Mouse (Mus musculus) lung, adult 2 months (tissue): Measurements from ENCODE around the gene Runx2. TPM values are rescaled to one million over a fixed set of nuclear protein-coding genes. Genes with fewer than 3 reads are reported as not detected.

Source experiments
- DNase-seq: peaks from one replicate; pipeline ENCODE4 v3.0.0; 2022
- H3K4me1 ChIP-seq: fragments of 200-500 bp; 2 replicates; pipeline ENCODE4 v1.6.1; 2011; ENCODE audit warnings: low read length; ENCODE audit not compliant: control insufficient read depth, insufficient read depth
- H3K4me3 ChIP-seq: fragments of 200-500 bp; replicated peaks from 2 replicates; pipeline ENCODE3; 2011; ENCODE audit warnings: low read depth, mild to moderate bottlenecking, control low read depth, low read length; ENCODE audit errors: extremely low read depth
- CTCF ChIP-seq: fragments of 200-500 bp; IDR thresholded peaks from 2 replicates; pipeline ENCODE4 v1.5.1; 2011; ENCODE audit warnings: mild to moderate bottlenecking, low read length, control low read depth; ENCODE audit not compliant: insufficient read depth
- POLR2A ChIP-seq: fragments of 200-500 bp; IDR thresholded peaks from 2 replicates; pipeline ENCODE4 v1.6.1; 2011; ENCODE audit warnings: low read depth, mild to moderate bottlenecking, control low read depth, low read length, borderline replicate concordance; ENCODE audit errors: extremely low read depth
- WGBS: fragments of 180-500 bp; shearing (Covaris S2); methylation state at CpG from one replicate; pipeline ENCODE4 v1.1.7; 2018; 5-methylcytosine and 5-hydroxymethylcytosine counted together
- polyA plus RNA-seq: library from polyadenylated mRNA; depleted of rRNA; stranded (reverse); fragments of >200 nt; gene quantifications from 2 replicates; pipeline ENCODE4 v1.2.3, GENCODE M21; 2012; rRNA removed

The Runx2 gene
- polyA plus RNA-seq, 1 experiment: 6.7 TPM

DNA sequence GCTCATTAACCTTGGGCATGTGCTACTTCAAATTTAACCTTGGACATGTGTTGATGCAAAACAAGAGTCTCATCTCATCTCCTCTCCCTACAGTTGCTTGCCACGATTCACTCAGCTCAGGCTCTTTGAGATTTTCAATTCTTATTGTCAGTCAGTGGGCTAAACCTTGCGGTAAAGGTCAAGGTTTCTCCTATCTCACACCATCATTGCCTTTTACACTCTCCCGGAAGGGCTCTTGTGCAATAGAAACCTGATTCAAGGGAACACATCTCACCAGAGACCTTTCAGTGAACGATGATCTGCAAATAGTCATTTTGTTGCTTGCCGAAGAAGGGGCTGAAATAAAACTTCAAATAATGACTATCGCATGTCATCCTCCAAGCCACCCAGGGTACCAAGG, 354.4 kb downstream of the Runx2 start:
- DNase-seq: no peak
- H3K4me3 ChIP-seq: no peak overlapping the region
- 85% methylated on average over 6 of the region's 6 CpGs for WGBS
- H3K4me1 ChIP-seq: no peaks in the 10 kb centered on the region
- TF ChIP-seq CTCF: no peak
- TF ChIP-seq POLR2A: no peak

DNA sequence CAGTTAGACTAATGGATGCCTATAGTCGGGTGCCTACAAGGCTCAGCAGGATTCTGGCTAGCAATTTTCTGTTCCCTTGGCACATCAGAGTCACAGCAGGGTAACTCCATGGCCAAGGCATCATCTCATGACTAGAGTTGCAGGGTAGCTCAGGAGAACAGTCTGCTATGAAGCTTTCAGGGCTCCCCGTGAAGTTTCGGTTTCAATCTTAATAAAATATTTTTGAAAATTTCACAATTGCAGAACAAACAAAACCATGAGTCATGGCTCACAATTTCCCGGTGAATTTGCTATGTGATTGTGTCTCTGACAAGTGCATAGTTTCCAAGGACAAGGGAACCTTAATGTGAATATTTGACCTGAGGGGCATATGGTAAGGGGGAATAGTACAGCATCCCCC, 355.6 kb downstream of the Runx2 start:
- DNase-seq: no peak
- H3K4me3 ChIP-seq: no peak overlapping the region
- 53% methylated on average over 4 of the region's 4 CpGs for WGBS
- TF ChIP-seq CTCF (no peak), POLR2A (no peak)
- H3K4me1 ChIP-seq: no peaks in the 10 kb centered on the region

DNA sequence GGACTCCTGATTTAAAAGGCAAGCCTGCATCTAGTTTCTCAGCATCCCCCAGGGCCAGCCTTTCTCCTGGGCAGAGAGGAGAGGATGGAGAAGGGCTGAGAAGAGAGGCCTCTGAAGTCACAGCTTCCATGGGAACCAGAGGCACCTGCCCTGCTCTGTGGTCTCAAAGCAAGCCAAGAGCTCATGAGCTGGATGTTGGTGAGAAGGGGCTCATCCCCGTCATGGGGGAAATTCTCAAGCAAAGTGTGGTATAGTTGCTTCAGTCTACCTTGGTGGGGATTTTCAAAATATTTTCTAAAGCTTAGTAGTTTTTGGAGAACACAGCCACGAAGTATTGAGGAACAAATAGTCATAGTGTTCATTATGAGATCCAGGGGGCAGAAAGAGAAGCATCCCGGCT, 357.9 kb downstream of the Runx2 start:
- H3K4me1 ChIP-seq: no peaks in the 10 kb centered on the region
- WGBS: 73% methylated on average over 3 of the region's 3 CpGs
- DNase-seq: no peak
- H3K4me3 ChIP-seq: no peak overlapping the region
- TF ChIP-seq POLR2A: no peak

DNA sequence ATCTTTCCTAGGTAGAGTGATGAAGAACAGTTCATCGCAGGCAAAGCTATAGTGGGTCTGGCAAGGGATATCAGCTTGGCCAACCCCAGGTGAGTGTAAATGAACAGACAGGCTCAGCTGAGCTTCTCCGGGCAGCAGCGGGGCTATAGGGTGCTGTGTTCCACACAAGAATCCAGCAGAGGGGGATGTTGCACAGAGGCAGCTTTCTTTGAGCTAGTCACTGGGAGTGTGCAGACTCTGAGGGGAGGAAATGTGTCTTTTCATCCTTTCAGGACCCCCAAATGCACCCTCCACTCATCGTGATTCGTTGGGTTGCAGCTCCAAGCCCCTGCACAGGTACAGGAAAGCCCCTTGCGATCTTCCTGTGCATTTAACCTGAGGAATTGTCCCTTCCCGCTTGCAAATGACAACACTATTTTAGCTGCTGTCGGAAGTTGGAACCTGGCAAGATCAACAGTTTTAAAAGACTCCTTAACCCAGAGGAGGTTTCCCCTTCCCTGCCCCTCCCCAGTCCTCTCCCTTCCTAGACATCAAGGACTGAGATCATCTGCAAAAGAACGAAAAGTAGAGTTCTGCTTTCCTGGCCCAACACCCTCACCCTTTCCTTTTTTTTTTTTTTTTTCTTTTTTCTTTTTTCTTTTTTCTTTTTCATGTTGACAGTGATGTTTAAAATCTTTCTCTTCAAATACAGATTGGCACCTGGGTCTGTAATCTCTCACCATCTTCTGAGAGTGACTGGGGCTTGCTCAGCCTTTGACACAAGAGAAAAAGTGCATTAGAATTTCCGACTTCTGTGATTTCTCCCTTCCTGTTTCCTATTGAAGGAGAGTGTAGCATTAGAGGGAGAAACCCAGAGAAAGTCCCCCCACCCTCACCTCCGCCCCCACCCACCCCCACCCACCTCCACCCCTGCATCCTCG, 358.7 kb downstream of the Runx2 start:
- peak; percentile 31 for DNase-seq
- Histone ChIP-seq H3K4me3 (no peak overlapping the region), H3K4me1 (no peaks in the 10 kb centered on the region)
- 25% methylated on average over 12 of the region's 12 CpGs for WGBS
- TF ChIP-seq POLR2A (no peak), CTCF (peak; percentile 70)

DNA sequence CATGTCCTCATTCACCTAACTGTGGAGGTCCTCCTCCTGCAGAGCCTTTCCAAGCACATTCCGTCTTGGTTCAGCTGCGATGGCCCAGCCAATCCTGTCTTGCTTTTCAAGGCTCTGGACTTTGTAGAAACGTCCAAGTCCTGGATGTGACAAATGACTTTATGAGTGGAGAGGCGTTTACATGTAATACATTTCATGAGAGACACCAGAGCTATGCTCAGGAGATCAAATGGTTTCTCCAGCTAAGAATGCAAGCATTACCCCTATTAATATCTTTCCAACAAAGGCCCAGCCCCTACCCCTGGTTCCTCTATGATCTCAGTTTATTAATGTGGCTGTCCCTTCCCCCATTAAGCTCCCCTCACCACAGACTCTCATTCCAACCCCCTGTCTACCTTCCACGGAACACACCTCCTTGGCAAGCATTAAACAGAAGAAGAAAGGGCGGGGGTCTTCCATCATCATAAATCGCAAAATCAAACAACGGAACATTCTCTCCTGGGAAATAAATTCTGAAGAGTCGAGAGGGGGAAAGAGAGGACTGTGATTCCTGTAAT, 364.6 kb downstream of the Runx2 start:
- DNase-seq: no peak
- Histone ChIP-seq H3K4me1 (no peaks in the 10 kb centered on the region), H3K4me3 (no peak overlapping the region)
- TF ChIP-seq CTCF: no peak
- no peak for TF ChIP-seq POLR2A
- 65% methylated on average over 9 of the region's 9 CpGs for WGBS

Other genes starting within 250 kb of the Runx2 start
- 1.9 and 2.9 TPM in 2 replicates for gene Supt3, start 37.6 kb downstream of the Runx2 start, polyA plus RNA-seq